Mouse (Mus musculus): ENCODE results near the gene Cntnap1.

- TF ChIP-seq CTCF (IDR thresholded peaks at IDR 0.05; ENCODE audit: low read depth, low read length), result no peak
- TF ChIP-seq EP300 (IDR thresholded peaks at IDR 0.05; ENCODE audit: insufficient read depth, low read depth, low read length), result no peak
- TF ChIP-seq POLR2A (IDR thresholded peaks at IDR 0.05; ENCODE audit: insufficient read depth, low read length), result no peak
These were observed 6.6 kb upstream of the Cntnap1 start for GRCm38 (mm10) chr11:101163476-101164350.

Measured in ES-Bruce4 (cell line).